Mouse (Mus musculus) urinary bladder, postnatal 25 days (tissue): ENCODE measurements around the gene Fam241a.

Experiments used
- DNase-seq: peaks from one replicate; pipeline ENCODE4 v3.0.0; 2022; ENCODE audit warnings: low spot score

The Fam241a gene

GRCm38 (mm10) chr3:127895792-127896541 is at the start of gene Fam241a:
TSS of gene Fam241a (minus strand) at chr3:127896324.
- DNase-seq, result peak; percentile 86

GRCm38 (mm10) chr3:127932453-127932852 is 36.3 kb upstream of the Fam241a start:
- DNase-seq, result no peak

DNA sequence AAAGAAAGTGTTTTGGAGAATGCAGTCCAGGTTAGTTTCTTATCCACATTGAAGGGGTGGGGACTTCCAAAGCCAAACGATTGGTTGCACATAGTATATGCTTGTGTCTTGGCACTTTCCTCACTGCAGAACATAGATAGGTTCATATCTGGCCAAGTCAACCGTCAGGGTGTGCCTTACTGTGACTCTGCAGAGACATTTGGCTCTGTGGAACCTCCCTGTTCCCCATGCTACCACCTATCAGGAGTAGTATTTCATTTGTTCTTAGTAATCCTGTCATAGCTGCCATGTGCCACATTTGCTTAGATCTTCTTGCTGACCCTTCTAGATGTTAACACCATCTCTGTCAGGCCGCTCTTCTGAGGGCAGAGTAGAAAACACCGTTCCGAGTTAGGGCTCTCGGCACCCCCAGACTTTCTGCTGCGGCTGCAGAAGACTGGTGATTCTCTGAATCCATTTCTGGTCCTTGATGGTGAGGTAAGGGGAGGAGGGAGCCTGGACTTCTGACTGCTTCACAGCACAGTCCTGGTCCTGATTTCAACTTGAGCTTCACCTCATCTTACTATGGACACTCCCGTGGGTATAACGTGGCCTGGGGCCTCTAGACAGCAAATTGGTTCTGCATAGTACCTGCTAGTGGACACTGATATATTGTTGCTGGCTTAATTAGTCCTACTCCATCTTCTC is 34.3 kb upstream of the Fam241a start:
- DNase-seq, result no peak

DNA sequence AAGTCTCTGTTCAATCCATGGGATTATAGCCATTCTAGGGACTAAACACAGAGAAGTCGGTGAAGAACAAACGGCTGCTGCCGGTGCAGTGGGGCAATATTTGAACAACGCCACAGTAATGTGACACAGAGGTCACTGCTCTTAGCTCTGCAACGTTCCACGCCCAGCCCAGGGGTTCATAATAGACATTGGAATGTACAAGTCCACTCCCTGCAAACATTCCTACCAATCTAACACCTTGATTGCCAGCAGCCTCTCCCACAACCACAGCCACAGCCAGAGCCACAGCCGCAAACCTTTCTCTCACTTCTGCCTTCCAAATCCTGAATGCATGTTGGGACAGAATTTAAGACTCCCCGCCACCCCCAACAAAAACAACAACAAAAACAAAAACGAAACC is 33.8 kb upstream of the Fam241a start:
- peak; percentile 38 for DNase-seq

DNA sequence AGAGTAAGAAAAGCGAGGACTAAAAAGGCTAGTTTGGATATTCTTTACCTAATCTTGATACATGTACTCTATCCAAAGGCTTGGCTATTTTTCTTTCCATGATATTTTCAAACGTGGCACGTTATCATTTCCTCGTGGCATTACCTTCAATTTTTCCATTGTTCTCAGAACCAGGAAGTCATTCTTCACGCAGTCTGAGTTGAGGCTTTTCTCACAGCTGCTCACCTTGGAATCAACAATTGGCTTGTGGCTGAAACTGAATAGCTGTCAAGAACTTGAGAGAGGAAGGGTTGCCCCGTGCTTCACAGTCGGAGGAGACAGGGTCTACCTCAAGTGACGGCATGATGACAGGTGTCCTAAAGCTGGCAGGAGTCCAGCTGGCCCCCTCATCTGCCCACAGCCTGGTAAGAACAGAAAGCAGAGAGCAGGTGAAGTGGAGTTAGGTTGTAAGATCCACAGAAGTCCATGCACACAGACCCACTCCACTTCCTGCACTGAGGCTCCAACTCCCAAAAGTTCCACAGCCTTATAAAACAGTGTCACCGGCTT is 30.6 kb upstream of the Fam241a start:
- no peak for DNase-seq

GRCm38 (mm10) chr3:127924464-127924863 is 28.3 kb upstream of the Fam241a start:
- no peak for DNase-seq

DNA sequence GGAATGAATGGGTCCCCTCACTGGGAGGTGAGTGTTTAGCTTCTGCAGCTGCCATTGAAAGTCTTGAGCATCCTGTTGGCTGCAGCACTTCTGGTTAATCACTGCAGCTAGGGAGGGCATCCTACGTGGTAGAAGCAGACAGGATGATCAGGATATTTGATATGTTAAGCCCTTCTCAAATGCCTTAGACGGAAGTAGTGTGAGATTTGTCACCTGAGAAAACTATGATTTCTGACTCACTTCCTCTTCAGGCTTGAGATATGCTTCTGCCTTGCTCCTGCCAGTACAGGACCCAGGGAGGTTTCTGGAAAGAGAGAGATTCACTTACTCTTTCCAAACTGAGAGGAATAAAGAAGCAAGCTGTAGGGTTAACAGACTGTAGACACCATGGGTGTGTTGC is 27.1 kb upstream of the Fam241a start:
- DNase-seq, result no peak

- no peak for DNase-seq
These were observed 26.0 kb upstream of the Fam241a start for GRCm38 (mm10) chr3:127922125-127922524.

- DNase-seq, result no peak
These were observed 22.0 kb upstream of the Fam241a start for GRCm38 (mm10) chr3:127917999-127918661.

DNA sequence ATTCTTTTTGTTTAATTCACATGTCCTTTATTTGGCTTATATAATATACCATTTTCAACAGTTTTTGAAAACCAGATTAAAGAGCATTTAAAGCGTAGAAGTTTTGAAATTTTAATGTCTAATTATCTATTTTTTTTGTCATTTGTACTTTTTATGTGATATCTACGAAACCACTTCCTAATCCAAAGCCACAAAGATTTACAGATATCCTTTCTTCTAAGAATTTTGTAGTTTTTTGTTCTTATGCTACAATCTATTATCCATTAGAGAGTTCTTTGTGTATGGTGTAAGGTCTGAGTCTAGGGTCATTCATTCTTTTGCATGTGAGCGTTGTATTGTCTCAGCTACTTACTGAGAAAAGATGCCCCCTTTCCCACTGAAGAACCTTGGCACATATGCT is 21.4 kb upstream of the Fam241a start:
- no peak for DNase-seq

- DNase-seq, result no peak
These were observed 19.7 kb upstream of the Fam241a start for GRCm38 (mm10) chr3:127915656-127916334.

- no peak for DNase-seq
These were observed 18.0 kb upstream of the Fam241a start for GRCm38 (mm10) chr3:127913885-127914709.

- no peak for DNase-seq
These were observed 13.8 kb upstream of the Fam241a start for GRCm38 (mm10) chr3:127909941-127910340.

DNA sequence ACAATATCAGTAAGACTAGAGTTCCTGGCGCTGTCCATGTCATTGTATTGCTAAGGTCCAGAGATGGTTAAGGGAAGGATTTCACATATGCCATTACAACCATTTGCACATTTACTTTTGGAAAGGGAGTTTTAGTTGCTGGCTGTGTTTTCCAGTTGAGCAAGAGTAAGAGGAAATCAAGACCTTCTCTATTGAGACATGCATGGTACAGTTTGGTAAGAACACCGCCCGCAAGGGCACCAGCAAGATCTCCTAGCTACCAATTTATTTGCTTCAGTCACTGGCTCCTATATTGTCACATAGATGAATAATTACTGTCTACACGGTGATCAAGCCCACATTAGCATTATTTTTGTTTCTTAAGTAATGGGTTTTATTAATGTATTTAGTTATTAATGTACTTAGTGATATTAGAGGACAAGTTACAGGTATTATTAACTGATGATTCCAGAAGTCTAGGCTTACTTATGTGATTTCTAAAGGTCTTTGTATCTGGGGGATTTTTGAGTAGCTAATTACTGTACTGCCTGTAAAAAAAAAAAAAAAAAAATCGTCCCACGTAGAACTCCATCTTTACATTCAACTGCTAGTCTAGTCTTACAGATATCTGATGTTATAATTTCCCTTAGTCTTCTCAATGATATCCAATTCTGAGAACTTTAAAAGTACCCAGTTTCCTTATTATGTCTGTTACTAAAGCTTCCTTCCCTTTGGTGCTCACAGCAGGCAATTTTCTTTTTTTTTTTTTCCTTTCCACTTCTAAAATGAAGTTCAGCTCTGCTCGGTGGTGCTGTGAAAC is 944 bp downstream of the Fam241a start:
- DNase-seq, result no peak

- peak; percentile 18 for DNase-seq
These were observed 2.2 kb downstream of the Fam241a start for GRCm38 (mm10) chr3:127893902-127894301.

DNA sequence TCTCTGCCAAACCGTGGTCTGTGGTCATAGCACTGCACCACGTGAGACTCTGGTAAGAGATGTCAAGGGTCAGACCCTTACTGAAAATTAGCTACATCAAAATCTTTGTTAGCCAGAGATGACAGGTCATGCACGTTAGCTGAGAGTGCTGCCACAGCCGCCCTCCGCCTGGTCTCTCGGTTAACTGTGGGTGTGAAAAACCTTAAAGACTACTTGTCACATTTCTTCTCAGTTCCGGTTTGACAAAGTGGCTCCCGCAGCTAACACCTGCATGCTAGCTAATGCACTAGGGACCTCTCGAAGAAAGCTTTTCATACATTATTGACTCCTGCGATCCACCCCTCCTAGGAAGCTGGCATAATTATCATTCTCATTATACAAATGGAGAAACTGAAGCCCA is 4.2 kb downstream of the Fam241a start:
- no peak for DNase-seq

DNA sequence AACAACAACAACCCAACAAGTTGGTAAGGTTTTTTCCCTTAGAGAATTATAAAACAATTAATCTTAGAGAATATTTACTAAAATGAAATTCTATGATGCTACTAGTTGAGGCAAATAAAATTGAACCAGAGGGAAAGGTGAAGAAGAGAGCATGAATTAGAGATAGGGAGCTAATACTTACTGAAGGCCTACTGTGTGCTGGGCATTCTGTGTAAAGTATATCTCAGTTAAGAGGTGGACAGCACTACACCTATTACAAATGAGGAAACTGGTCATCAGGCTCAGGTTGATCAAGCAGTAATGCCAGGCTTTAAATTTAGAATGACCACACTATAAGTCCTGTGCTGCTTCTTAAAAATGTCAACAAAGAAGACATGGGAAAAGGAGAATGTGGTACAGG is 6.1 kb downstream of the Fam241a start:
- no peak for DNase-seq

DNA sequence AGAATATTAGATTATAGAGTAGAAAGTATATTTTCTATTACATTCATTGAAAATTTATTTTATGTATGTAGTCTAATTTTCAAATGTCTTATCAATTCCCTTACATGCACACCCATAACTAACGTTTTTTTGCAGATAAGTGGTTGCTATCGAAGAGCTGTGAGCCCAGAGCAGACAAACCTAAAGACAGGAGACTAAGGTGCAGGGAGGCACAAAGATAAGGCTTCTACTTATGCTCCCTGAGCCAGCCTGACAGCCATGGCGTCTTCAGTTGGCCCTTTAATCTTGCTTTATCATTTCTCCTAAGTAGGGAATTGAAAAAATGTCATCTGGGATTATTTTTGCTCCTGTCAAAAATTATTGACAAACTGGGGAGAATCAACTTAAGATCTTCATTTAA is 6.6 kb downstream of the Fam241a start:
- no peak for DNase-seq

GRCm38 (mm10) chr3:127881684-127882083 is 14.4 kb downstream of the Fam241a start:
- DNase-seq, result no peak

GRCm38 (mm10) chr3:127879968-127880367 is 16.2 kb downstream of the Fam241a start:
- DNase-seq, result no peak
